28 mouse cellular contexts compared by ENCODE assay signal in genomic region chr15:84303264-84303663, GRCm38 (mm10). TPM values are rescaled to one million over a fixed set of nuclear protein-coding genes. Genes with fewer than 3 reads are reported as not detected.
DNase-seq lines count a peak whose midpoint lies in the region; ATAC-seq and TF ChIP-seq lines count a peak whose summit lies in the region.
"Had no signal": no experiment of that assay in that cellular context is flagged by ENCODE, and none has a peak within 500 bp of the region (broad histone marks: within the 10 kb centered on the region; RNA-seq: fewer than 3 reads in every experiment).

No protein-coding gene starts in this region.

- no peaks in the 10 kb centered on the region for H3K9me3 ChIP-seq in liver, postnatal 0 days (ENCODE audit: low read length)
- no peaks in the 10 kb centered on the region for H3K9me3 ChIP-seq in embryonic facial prominence, embryonic 10.5 days
- no peaks in the 10 kb centered on the region for H3K9me3 ChIP-seq in liver, embryonic 11.5 days (ENCODE audit: control insufficient read depth, low read length)
- H3K9me3 ChIP-seq in neural tube, embryonic 15.5 days (replicated peaks): no peaks in the 10 kb centered on the region
- H3K9me3 ChIP-seq: kidney, embryonic 15.5 days; limb, embryonic 12.5 days; midbrain, embryonic 15.5 days; stomach, embryonic 15.5 days had no signal

- H3K9ac ChIP-seq in liver, postnatal 0 days (replicated peaks): no peak overlapping the region
- no peak overlapping the region for H3K9ac ChIP-seq in liver, embryonic 11.5 days (ENCODE audit: low read depth, low read length)
- H3K9ac ChIP-seq in neural tube, embryonic 15.5 days (replicated peaks): no peak overlapping the region
- H3K9ac ChIP-seq: hindbrain, embryonic 14.5 days; kidney, embryonic 15.5 days; limb, embryonic 12.5 days; midbrain, embryonic 15.5 days; stomach, embryonic 15.5 days had no signal

- H3K36me3 ChIP-seq in liver, postnatal 0 days (replicated peaks; ENCODE audit: insufficient read depth, low read length): no peaks in the 10 kb centered on the region
- H3K36me3 ChIP-seq in embryonic facial prominence, embryonic 10.5 days (replicated peaks): peaks cover 8% of the 10 kb centered on the region
- no peaks in the 10 kb centered on the region for H3K36me3 ChIP-seq in liver, embryonic 11.5 days (ENCODE audit: control insufficient read depth, insufficient read depth, low read length)
- H3K36me3 ChIP-seq in neural tube, embryonic 15.5 days: no peaks in the 10 kb centered on the region
- H3K36me3 ChIP-seq: kidney, embryonic 15.5 days; limb, embryonic 12.5 days; midbrain, embryonic 15.5 days; stomach, embryonic 15.5 days had no signal

- no peak for TF ChIP-seq EP300 in liver, postnatal 0 days (IDR thresholded peaks at IDR 0.05; ENCODE audit: low read depth)

- 52% methylated on average over 10 of the region's 10 CpGs for WGBS in liver, postnatal 0 days (ENCODE audit: insufficient replicate concordance)
- WGBS in embryonic facial prominence, embryonic 10.5 days: 55% methylated on average over 10 of the region's 10 CpGs
- WGBS in liver, embryonic 11.5 days: 46% methylated on average over 10 of the region's 10 CpGs
- WGBS in neural tube, embryonic 15.5 days: 70% methylated on average over 10 of the region's 10 CpGs

- DNase-seq in liver: peak; percentile 41
- no peak for DNase-seq in liver, postnatal 0 days
- DNase-seq in embryonic facial prominence, embryonic 10.5 days (ENCODE audit: low spot score): no peak
- no peak for DNase-seq in liver, embryonic 11.5 days (ENCODE audit: low spot score)
- DNase-seq: adrenal gland, adult 2 months; adrenal gland, postnatal 36 days; B cell, adult 2 months; cerebellum, adult 18-20 months; cerebellum, postnatal 10 days; gastrocnemius, postnatal 25 days; heart, adult 11 months; heart, postnatal 36 days; kidney, adult 18-20 months; kidney, postnatal 25 days; layer of hippocampus, postnatal 36 days; lung, postnatal 36 days; right cerebral cortex, postnatal 25 days had no signal

- H3K4me2 ChIP-seq in liver, postnatal 0 days (ENCODE audit: low read depth, low read length): no peak overlapping the region
- H3K4me2 ChIP-seq in liver, embryonic 11.5 days: no peak overlapping the region
- H3K4me2 ChIP-seq in neural tube, embryonic 15.5 days: no peak overlapping the region
- H3K4me2 ChIP-seq: heart, embryonic 11.5 days; hindbrain, embryonic 14.5 days; kidney, embryonic 15.5 days; limb, embryonic 12.5 days; midbrain, embryonic 15.5 days; stomach, embryonic 15.5 days had no signal

- no peak for ATAC-seq in liver, postnatal 0 days
- ATAC-seq in liver, embryonic 11.5 days (replicated peaks; ENCODE audit: low FRiP score): peak; percentile 47; the same call in 1 of the 2 replicates
- ATAC-seq in megakaryocyte-erythroid progenitor cell, adult 5-6 weeks (replicated peaks; ENCODE audit: low FRiP score, low TSS enrichment, poor library complexity, severe bottlenecking): peak; percentile 27; the same call in 1 of the 2 replicates
- no peak for ATAC-seq in neural tube, embryonic 15.5 days (ENCODE audit: low FRiP score)
- ATAC-seq: activated CD4-positive, CD25-positive, alpha-beta regulatory T cell, adult 4 months; forebrain, embryonic 14.5 days; inflammation-experienced regulatory T-cells, adult 6 months; midbrain, embryonic 15.5 days had no signal

- H3K27me3 ChIP-seq in liver, postnatal 0 days (ENCODE audit: insufficient read depth, low read length): no peaks in the 10 kb centered on the region
- peaks cover 28% of the 10 kb centered on the region for H3K27me3 ChIP-seq in embryonic facial prominence, embryonic 10.5 days (replicated peaks; ENCODE audit: low read depth, poor library complexity, severe bottlenecking)
- no peaks in the 10 kb centered on the region for H3K27me3 ChIP-seq in liver, embryonic 11.5 days (replicated peaks; ENCODE audit: control insufficient read depth, insufficient read depth, low read length)
- 0 out of 2 replicates have a peak, but pooled peaks cover 1% of the 10 kb centered on the region for H3K27me3 ChIP-seq in neural tube, embryonic 15.5 days (replicated peaks)
- H3K27me3 ChIP-seq: midbrain, embryonic 15.5 days; stomach, embryonic 15.5 days had no signal

- no peak overlapping the region for H3K4me3 ChIP-seq in liver, postnatal 0 days (ENCODE audit: low read depth, low read length)
- no peak overlapping the region for H3K4me3 ChIP-seq in embryonic facial prominence, embryonic 10.5 days
- no peak overlapping the region for H3K4me3 ChIP-seq in liver, embryonic 11.5 days (ENCODE audit: low read depth, low read length)
- H3K4me3 ChIP-seq in neural tube, embryonic 15.5 days (replicated peaks): no peak overlapping the region
- H3K4me3 ChIP-seq: kidney, embryonic 15.5 days; limb, embryonic 12.5 days; midbrain, embryonic 15.5 days; stomach, embryonic 15.5 days had no signal

- H3K27ac ChIP-seq in liver, postnatal 0 days (ENCODE audit: low read depth): no peak overlapping the region
- peak overlapping the region; percentile 72; the same call in 1 of the 2 replicates for H3K27ac ChIP-seq in embryonic facial prominence, embryonic 10.5 days (replicated peaks)
- no peak overlapping the region for H3K27ac ChIP-seq in liver, embryonic 11.5 days (ENCODE audit: low read depth, low read length)
- H3K27ac ChIP-seq in neural tube, embryonic 15.5 days (replicated peaks): no peak overlapping the region
- H3K27ac ChIP-seq: hindbrain, embryonic 14.5 days; kidney, embryonic 15.5 days; limb, embryonic 12.5 days; midbrain, embryonic 15.5 days; stomach, embryonic 15.5 days had no signal

- H3K4me1 ChIP-seq in liver, postnatal 0 days (ENCODE audit: insufficient read depth): peaks cover 7% of the 10 kb centered on the region; the same call in 1 of the 2 replicates
- peaks cover 64% of the 10 kb centered on the region for H3K4me1 ChIP-seq in embryonic facial prominence, embryonic 10.5 days
- H3K4me1 ChIP-seq in liver, embryonic 11.5 days (replicated peaks; ENCODE audit: control insufficient read depth, insufficient read depth, low read length): peaks cover 16% of the 10 kb centered on the region
- peaks cover 67% of the 10 kb centered on the region for H3K4me1 ChIP-seq in neural tube, embryonic 15.5 days

- TF ChIP-seq CTCF in liver, postnatal 0 days (IDR thresholded peaks at IDR 0.05; ENCODE audit: low read depth): no peak

RNA-seq across cellular contexts. Expression of gene Parvg, which starts 20.6 kb away (rescaled TPM):
- polyA plus RNA-seq in liver, postnatal 0 days (2015; fragmentation: Nextera tagmentation; extraction: Ambion mirVana): 11.9 and 13.4 TPM in 2 replicates
- polyA plus RNA-seq in embryonic facial prominence, embryonic 10.5 days (2016; fragmentation: Nextera tagmentation; extraction: Ambion mirVana): 0.70 and 1.0 TPM in 2 replicates
- polyA plus RNA-seq in liver, embryonic 11.5 days (2014; fragmentation: Nextera tagmentation; extraction: Ambion mirVana): 5.9 and 6.0 TPM in 2 replicates
- 49.1 and 67.2 TPM in 2 replicates for total RNA-seq in megakaryocyte-erythroid progenitor cell, adult 5-6 weeks (2014; fragmentation: Nextera tagmentation)
- total RNA-seq in megakaryocyte-erythroid progenitor cell, adult 5-6 weeks (2017): 80.8 and 173 TPM in 2 replicates
- polyA plus RNA-seq in neural tube, embryonic 15.5 days (2015; fragmentation: Nextera tagmentation; extraction: Ambion mirVana): 1.1 and 17.3 TPM in 2 replicates

Comparison
In these comparisons a context has a peak if more than half of its experiments do, and no peak if none do; other contexts are left out.
1. ATAC-seq: peak in liver, embryonic 11.5 days (single experiment) and megakaryocyte-erythroid progenitor cell, adult 5-6 weeks (single experiment); none in liver, postnatal 0 days (single experiment) and neural tube, embryonic 15.5 days (single experiment).